Mouse (Mus musculus) 3134 (cell line): ENCODE results near the gene Nhsl2.

Experiments used
- DNase-seq: peaks from one replicate; pipeline ENCODE4 v3.0.0-alpha.2; 2011; ENCODE audit warnings: low spot score; ENCODE audit not compliant: insufficient read length; ENCODE audit errors: extremely low read depth

Gene Nhsl2

DNA sequence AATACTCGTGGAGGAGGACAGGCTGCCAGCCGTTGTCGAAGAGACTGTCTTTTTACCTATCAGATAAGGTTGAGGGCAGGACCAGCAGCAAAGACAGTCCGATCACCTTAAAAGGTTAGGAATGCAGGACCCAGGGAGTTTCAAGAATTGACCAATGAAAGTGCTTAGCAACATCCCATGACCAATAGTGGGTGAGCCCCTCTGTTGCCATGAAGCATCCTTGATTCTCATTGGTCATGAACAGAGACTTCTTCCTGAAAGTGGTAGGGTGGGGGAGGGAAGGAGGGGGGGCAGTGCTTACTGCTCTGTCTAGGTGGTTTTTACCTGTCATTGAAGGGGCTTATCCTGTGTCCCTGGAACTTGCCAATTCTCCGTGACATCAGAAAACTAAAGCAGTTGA is 130.1 kb downstream of the Nhsl2 start:
- no peak for DNase-seq

DNA sequence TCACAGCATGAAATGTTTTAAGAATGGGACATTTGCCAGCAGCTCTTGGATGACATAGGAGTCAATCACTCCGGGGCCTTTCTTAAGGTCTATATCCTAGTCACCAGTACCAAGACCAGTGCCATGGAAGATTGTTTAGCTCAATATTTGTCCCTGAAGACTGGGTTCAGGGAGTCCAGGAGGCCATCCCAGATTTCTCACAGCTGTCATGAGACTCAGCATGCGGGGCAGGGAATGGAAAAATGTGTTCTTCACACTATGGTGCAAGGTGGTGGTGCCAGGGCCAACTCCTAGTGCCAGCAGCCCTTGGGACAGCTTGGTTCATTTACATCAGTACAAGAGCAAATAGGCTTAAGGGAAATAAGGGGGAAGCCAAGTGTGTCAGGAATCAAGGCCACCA is 131.4 kb downstream of the Nhsl2 start:
- DNase-seq: no peak

DNA sequence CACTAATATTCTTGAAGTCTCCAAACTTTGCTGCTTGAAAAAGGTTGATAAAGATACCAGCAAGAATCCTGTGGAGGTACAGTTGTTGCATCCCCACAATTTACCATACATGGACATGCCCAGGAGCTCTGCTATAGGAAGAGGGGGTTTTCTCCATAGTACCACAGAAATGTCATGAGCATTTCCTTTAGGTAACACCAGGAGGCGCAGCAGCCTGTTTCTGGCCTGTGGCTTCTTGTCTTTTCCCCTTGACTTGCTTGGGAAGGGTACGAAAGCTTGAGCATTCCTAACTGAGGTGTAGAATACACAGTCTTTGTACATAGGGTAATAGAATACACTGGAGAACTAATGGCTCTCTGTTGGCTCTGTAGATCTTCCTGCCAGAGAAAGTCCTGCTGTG is 132.3 kb downstream of the Nhsl2 start:
- no peak for DNase-seq

DNA sequence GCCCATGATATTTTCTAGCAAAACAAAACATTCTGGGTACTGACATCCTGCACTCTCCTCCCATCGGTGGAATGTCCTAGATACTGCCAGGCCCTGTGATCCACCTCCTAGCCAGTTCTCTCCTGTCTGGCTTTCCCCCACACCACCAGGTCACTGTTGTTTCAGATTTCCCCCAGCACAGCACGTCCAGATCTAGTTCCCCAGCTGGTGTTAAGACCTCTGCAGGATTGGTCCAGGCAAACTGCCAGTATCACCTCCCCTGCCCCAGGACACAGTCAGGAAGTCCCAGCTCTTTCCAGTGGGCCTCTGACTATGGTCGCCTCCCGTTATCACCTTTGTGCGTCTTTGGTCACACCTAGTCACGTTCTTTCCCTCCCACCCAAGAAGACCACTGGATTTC is 134.5 kb downstream of the Nhsl2 start:
- no peak for DNase-seq

DNA sequence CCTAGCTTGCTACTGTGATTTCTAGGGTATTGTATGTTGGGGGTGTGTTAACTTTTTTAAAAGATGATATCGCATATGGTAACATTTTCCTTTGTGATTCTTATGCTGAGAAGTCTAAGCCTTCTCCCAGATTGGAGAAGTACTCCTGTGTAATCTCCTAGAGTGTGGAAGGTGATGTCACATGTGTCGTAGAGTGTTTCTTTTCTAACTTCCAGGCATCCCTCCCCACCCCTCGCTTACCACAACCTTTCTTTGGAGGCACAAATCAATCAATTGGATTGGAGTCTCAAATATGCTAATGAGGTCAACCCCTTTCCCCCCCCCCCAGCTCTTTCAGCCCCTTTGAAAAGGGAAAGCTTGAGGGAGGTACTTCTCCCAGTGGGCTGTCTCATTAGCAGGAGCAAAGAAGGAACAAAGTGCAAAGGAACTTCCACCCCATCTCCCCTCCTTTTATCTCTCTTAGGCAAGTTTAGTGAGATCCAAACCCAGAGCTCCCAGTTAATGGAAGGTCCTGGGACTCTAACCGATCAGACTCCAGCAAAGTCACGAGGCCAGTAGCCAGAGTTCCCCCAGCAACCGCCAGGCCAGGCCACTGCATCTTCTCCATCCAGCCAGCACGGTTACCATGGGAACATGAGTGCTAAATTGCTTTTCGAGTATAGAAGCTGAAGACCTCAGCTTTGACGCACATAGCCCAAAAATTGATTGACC is 137.6 kb downstream of the Nhsl2 start:
- DNase-seq: no peak

DNA sequence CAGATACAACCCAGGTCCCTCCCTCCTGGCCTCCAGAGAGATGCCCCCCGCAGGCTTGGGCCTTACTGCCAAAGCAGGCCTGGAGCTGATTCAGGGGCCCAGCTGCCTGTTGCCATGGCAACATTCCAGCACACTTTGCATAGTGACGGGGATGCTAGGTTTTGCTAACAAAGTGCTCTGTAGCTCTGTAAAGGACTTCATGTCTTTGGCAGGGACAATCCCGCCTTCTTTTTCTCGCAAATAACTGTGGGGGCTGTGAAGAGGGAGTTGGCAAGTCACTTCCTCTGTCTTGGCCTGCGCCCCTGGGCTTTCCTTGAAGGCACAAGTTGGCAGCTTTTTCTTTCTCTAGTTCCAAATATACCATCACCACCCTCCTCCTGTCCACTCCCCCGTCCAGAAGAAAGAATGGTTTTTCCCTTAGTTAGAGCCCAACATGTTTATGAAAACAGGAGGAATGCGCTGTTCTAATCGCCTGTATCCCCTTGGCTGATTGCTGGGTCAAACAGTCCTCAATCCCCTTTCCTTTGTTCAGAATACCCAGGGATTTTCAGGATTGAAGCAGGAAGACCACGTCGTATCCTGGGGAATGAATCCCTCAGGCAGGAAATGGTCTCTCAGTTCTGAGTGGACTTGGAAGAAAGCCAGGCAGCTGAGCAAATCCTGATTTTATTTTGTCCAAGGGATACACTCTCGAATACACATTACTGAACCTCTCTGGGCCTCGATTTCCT is 144.8 kb downstream of the Nhsl2 start:
- DNase-seq: no peak

DNA sequence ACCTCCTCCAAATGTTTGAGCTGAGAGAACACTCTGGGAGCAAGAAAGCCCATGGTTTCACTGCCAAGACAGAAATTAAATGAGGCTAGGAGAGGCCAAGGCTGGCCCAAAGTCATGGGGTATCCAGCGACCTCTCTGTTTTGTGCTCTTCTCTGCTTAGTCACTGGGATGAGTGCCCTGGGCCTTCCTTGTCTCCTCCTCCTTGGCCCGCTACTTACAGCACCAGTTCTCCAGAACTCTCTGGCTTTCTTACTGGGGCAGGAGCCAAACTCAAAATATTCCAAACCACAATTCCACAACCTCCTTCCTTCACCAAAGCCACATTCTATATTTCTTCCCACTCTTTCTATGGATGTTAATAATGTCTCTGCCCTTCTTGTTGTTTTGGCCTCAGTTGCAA is 147.5 kb downstream of the Nhsl2 start:
- DNase-seq: no peak

DNA sequence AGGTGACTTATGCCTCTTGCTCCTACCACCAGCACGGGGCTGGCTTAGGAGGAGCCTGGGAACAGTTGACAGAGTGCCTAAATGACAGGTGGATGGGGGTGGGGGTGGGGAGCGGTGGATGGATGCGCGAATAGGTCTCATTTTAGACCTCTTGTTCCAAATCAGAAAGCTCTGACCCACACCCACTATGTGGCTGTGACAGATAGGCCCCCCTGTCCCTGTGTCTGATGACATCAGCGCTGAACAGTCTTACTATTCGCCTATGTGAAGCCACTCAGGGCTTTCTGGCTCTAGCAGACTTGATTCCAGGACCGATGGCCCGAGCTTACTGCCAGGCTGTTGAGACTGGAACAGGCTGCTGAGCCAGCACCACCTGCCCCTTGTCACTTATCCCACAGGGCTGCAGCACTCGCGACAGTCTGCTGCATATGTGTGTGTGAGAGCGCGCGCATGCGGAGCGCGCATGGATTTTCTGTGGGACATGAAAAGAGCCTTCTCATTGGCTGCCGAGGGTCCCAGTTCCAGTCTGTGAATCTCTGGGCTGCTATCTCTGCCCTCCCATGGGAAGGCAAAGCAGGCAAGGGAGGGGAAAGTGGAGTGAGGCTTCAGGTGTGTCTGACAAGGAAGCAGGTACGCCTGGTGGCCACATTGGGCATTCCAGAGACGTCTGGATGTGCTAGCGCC is 154.6 kb downstream of the Nhsl2 start:
- no peak for DNase-seq

DNA sequence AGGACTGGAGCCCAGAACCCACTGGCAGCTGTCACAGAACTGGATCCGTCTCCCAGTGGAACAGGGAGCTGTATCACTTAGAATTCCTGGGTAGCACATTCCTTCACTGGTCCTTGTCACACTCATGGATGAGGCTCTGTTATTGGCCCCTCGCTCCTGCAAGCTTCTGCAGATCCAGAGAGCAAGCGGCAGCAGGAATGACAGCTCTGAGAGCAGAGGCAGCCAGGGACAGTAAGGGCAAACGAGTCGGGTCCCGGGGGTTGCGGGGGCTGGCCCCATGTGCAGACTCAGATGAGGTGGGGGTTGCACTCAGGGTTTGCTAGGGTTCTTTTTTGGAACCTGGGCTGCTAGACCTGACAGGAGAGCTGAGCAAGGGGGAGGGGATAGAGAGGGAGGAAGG is 155.2 kb downstream of the Nhsl2 start:
- DNase-seq: no peak

DNA sequence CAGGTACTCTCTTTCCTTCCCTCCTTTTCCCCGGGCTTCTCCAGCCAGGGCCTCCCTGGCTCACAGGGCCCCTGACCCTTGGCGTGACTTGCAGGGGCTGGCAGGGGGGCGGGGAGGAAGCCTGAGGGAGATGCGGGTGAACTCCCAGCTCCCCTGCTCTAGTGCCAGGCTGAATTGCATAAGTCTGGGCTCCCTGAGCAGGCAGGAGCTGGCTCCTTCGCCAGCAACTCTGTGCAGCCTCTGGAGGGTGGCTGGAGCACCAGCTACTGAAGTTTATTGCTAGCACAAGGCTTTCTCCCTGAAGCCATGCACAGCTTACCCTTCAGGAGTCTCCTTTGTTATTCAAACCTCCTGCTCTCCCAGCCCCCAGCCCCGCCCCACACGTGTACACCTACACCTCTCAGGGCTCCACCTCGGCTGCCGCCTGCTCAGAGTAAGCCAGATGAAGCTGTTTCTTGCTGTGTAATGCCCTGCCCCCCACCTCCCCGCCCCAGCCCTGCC is 156.0 kb downstream of the Nhsl2 start:
- no peak for DNase-seq

DNA sequence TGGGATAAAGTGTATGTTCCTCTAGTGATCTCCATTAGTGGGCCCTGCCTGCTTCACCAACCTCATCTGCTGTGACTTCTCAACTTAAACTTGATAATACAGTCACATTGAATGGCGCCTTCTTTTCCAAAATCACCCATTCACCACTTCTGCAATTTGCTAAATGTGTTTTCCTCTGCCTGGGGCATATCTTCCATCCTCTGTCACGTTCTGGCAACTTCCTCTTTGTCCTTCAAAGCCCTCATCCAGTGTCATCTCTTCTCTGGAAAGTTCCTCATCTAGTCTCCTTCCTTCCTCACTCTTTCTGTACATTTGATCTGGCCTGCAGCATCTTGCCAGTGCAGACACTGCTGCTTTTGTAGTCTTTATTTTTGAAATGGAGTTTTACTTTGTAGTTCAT is 158.8 kb downstream of the Nhsl2 start:
- DNase-seq: no peak

DNA sequence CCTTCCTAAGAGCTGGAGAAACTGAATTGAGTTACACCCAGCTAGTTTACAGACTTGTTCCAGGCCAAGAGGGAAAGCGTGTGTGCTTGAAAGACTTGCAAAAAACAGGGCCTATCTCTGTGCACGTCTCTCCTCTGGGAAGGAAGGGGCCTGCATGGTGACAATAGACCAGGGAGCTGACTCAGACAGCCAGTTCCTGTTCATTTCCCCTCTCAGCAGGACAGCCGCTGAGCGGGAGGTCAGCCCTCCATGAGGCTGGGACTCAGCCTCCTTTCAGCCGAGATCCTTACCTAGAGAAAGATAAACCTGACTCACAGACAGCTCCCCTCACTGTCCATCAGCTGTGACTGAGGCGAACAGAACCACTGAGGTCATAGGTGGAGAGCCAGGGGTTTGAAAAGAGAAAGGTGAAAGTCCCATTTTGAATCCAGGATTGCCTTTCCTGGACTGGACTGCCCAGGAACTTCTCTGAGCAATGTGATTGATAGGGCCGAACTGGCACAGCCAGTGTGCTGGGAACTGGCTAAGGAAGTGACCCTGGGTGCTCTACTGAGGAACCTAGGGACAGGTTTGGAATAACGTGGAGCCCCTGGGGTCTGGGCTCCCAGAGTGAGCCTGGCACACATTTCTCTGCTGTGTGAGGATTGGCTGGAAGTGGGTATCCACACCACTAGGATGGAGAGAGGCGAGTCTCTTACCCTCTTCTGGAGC is 168.2 kb downstream of the Nhsl2 start:
- no peak for DNase-seq

DNA sequence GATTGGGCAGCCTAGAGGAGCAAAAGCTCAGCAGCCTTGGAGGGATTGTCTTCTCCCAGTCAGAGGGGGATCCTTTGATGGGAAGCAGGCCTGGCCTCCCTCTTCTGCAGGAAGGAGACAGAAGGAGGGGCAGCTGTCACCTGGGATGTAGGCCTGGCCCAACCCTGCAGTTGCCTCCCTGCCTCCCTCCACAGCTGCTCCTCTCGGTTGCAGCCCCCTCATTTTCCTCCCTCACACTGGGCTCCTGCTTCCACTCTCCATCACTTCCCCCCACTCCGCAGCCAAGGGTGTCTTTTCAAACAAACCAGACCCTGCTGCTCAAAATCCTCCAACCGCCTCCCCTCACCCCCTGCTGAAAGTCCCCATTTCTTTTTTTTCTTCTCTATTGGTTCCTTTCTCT is 169.7 kb downstream of the Nhsl2 start:
- DNase-seq: no peak

DNA sequence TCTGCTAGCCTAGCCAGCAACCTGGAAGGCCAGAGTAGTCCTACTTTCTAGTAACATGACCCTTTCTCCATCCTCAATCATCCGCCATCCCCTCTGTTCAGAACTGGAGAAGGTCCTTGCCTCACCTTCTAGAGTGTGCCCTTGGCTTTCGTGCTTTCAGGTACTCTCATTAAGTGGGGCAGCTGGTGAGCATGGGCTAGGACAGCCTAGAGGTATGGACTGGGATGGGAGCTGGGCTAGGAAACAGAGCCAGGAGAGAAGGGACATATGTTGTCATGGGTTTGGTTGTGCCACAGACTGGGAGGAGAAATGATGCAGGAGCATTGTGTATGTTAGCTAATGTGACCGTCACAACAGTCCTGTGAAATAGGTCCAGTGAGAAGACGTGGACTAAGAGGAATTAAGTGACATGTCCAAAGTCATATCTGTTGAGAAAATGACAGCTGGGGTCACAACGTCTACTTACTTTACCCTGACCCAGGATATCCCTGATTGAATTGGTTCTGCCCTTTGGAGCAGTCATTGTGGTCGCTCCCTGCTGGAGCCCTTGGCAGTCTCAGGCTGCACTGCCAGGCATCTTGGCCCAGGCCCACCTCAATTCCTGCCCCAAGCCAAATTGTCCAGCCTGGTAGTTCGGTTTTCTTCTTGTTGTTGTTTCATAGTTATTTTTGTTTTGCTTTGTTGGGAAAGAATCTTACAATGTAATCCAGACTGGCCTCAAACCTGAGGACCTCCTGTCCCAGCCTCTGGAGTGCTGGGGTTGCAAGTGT is 170.5 kb downstream of the Nhsl2 start:
- no peak for DNase-seq

DNA sequence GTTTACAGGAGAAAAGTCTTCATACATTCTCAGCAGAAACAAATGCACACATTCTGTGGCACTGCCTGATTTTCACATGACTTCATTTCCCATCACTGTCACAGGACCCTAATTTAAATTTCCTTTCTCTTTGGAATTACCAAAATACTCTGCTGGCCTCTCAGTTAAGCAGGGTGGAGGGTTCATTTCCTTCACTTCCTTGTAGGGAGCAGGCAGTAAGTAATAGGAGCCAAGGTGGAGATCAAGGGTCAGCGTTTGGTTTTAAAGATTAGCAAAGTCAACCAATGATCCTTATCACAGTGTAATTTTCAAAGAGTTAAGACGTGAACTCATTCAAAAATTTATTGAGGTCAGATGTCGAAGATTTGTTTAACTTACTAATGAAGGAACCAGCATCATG is 175.8 kb downstream of the Nhsl2 start:
- no peak for DNase-seq

DNA sequence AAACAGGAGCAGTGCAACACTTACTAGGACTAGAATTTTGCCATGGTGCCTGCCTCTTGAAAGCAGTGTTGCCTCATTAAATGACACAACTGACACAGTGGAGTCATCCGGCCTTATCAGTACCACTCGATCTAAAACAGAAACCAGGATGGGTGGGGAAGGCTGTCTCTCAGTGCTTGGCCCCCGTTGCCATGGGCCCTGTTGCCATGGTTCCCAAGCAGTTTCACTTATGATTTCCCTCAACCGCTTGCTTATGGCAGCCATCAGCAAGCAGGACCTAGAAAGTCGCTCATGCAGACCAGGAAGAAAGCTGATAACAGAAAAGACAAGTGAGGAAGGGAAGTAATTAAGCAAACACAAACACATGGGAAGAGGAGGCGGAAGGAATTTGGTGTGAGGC is 182.7 kb downstream of the Nhsl2 start:
- DNase-seq: no peak

DNA sequence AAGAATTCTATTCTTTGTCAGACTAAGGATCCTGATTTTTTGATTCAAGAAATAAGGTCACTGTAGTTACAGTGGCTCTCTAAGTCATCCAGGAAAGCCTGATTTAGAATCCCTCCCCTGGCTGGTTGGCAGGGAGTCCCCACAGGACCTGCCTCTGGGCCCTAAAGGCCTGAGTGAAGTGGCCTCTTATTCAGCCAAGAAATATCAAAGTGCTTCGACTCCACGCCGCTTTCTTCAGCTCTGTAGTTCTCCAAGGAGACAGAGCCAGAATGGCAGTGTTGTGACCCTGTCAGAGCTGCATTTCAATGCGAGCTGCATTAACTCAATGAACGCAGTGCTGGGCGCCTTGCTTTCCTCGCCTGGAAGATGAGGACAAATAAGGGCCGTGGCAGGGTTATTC is 183.2 kb downstream of the Nhsl2 start:
- DNase-seq: no peak

DNA sequence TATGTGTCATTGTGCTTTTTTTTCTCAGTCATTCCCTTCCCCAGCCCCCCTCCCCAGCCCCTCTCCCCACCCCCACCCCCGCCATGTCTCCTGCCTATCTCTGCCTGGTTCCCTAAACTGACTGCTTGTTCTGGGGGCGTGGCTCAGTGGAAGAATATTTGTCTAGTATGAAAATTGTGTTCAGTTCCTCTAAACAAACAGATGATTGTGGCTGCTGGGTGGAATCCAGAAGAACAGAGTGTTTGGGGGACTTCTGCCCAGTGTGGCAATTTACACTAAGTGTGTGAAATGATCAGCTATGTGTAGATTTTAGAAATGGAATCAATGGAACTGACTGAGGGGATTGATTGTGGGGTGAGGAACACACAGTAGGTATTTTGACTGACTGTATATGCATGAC is 184.4 kb downstream of the Nhsl2 start:
- DNase-seq: no peak

DNA sequence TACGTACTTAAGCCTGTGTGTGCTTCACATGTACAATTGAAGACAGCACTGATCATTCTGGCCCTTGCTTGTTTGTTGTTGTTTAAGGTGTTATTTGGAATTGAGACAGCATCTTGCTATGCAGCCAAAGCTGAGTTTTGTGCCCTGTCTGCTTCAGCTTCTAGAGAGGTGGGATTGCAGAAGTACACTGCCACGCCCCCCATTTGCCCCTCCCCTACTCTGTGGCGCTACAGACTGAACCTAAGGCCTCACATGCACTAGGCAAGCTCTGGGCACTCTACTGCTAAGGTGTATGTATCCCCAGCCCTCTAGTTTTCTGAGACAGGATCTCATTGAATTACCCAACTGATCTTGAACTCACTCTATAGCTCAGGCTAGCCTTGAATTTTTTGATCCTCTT is 186.5 kb downstream of the Nhsl2 start:
- DNase-seq: no peak

DNA sequence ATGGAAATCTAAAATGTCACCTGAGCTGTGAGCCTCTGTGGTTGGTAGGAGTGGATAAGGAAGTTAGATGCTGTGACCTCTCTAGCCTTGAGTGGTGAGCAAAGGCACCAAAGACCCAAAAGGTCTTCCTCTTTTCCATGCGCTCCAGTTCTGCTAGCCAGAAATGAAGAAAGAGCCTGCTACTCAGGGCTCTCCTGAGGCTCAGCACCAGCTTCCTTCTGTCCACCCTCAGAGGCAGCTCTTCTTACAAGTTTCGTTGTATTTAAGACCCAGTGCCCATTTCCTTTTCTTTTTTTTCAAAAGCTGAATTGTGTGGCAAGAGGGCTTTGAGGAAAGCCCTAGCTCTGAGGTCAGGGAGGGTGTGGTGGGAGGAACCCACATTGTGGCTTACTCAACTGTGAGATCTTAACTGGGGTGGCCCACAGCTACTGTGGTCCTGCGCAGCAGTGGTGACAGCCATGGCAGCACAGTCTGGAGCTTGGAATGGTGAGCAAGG is 187.7 kb downstream of the Nhsl2 start:
- no peak for DNase-seq
